ENCODE assay signal across 18 mouse cellular contexts in the genomic region with DNA sequence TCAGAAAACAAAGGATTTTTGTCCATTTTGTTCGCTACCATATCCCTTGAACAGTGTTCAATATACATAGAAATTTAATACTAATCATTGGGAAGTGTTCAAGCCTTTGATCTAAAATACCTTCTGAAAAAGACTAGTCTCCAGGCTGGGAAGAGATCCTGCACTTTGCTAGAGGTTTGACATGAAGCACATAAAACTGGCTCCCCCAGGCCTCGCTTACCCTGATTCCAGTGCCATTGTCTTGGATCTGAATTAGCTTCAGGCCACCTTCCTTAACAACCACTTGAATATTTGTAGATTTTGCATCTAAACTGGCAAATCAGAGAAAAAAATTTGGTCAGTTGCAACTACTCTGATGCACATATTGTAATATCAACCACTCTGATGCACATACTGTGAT. TPM values are rescaled to one million over a fixed set of nuclear protein-coding genes. Genes with fewer than 3 reads are reported as not detected.
"Had no signal": no experiment of that assay in that cellular context is flagged by ENCODE, and none has a peak within 500 bp of the region (broad histone marks: within the 10 kb centered on the region; RNA-seq: fewer than 3 reads in every experiment).

No protein-coding gene starts in this region.

- H3K27ac ChIP-seq: neural tube, embryonic 13.5 days; neural tube, embryonic 15.5 days; stomach, embryonic 15.5 days; stomach, postnatal 0 days had no signal

- H3K36me3 ChIP-seq: stomach, embryonic 15.5 days had no signal

- H3K9ac ChIP-seq: neural tube, embryonic 15.5 days; stomach, embryonic 15.5 days had no signal

- H3K4me2 ChIP-seq: neural tube, embryonic 13.5 days; neural tube, embryonic 15.5 days; stomach, embryonic 15.5 days had no signal

- H3K27me3 ChIP-seq: neural tube, embryonic 13.5 days; neural tube, embryonic 15.5 days; stomach, embryonic 15.5 days had no signal

- H3K4me3 ChIP-seq: neural tube, embryonic 13.5 days; neural tube, embryonic 15.5 days; stomach, embryonic 15.5 days had no signal

- DNase-seq: retina, postnatal 1 day; right cerebral cortex, adult 18-20 months; right cerebral cortex, postnatal 14 days; right cerebral cortex, postnatal 25 days; right cerebral cortex, postnatal 4 days; spleen, adult 18-20 months; thymus, adult 18-20 months; thymus, adult 2 months; thymus, postnatal 14 days; thymus, postnatal 25 days; thymus, postnatal 36 days; thymus, postnatal 4 days had no signal

- H3K9me3 ChIP-seq: neural tube, embryonic 13.5 days; neural tube, embryonic 15.5 days; stomach, embryonic 15.5 days had no signal

RNA-seq across cellular contexts. Expression of a gene that starts 43.5 kb away (rescaled TPM):
- total RNA-seq: neutrophil, adult 5-6 weeks had no signal
- polyA plus RNA-seq: spleen, adult 2 months had no signal
